Mouse (Mus musculus) spleen, adult 12 weeks (tissue): ENCODE results near the gene Gm4133.
"Not testable (repeated sequence)": the region's sequence is repeated elsewhere in the genome, so short reads cannot be mapped to it uniquely, and the experiment has no call there.

Experiments
- DNase-seq: peaks from one replicate; pipeline ENCODE4 v3.0.0; 2022; ENCODE audit warnings: low spot score

The Gm4133 gene

DNA sequence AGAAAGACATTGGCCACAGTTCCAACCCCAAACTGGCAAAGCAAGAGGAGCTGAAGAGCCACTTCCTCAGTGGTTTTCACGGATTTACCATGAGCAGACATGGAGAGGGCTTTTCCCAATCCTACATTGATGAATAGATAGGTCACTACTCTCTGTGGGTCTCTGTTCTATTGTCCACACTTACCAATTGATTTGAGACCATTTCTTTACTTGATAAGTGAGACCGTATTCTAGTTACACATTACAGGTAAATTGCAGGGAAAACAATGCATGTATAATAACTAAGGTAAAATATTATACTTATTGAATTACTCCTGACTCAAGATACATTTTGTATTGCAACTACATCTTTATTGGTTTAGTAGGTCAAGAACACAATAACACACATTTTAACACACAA is at the start of gene Gm4133:
Gene Gm4133 (minus strand): TSS at position 101 of the 400 bp plus-strand sequence.
- DNase-seq, result not testable (repeated sequence)

DNA sequence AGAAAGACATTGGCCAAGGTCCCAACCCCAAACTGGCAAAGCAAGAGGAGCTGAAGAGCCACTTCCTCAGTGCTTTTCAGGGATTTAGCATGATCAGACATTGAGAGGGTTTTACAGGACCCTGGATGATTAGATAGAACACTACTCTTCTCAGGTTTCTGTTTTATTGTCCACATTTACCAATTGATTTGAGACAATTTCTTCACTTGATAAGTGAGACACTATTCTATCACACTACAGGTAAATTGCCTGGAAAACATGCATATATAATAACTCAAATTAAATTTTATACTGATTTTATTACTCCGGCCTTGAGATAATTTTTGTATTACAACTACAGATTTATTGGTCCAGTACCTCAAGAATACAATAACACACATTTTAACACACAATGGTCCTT is 41.4 kb upstream of the Gm4133 start, which contains the start of gene Gm5728:
Gene Gm5728 (minus strand): TSS at position 101 of the 400 bp plus-strand sequence.
- DNase-seq, result not testable (repeated sequence)
